Mouse (Mus musculus) MEL (cell line): ENCODE results near the gene Maml2. TPM values are rescaled to one million over a fixed set of nuclear protein-coding genes. Genes with fewer than 3 reads are reported as not detected.

Experiments
- DNase-seq: peaks from one replicate; pipeline ENCODE4 v3.0.0; 2011; ENCODE audit warnings: low read depth, low spot score
- H3K27ac ChIP-seq: 2 replicates; pipeline ENCODE4 v1.5.1; 2012; ENCODE audit warnings: low read depth, mild to moderate bottlenecking, control low read depth, low read length, moderate library complexity; ENCODE audit not compliant: control insufficient read depth
- H3K27me3 ChIP-seq, 2 experiments: fragments of 150-350 bp in 1 of 2; sonication (generic) in 1 of 2; 2 replicates each; pipeline ENCODE4 v1.6.1; 2012; ENCODE audit warnings: low read length in 2 of 2, mild to moderate bottlenecking in 2 of 2, improper control_type of control experiment in 1 of 2, moderate library complexity in 1 of 2; ENCODE audit not compliant: insufficient read depth in 2 of 2, control insufficient read depth in 1 of 2
- H3K36me3 ChIP-seq, 2 experiments: 2 replicates each; pipeline ENCODE4 v1.6.1; 2012 to 2014; ENCODE audit warnings: low read length in 2 of 2, improper control_type of control experiment in 1 of 2, inconsistent platforms in 1 of 2, mild to moderate bottlenecking in 1 of 2; ENCODE audit not compliant: insufficient read depth in 2 of 2, control insufficient read depth in 1 of 2
- H3K4me1 ChIP-seq, 2 experiments: fragments of 150-350 bp in 1 of 2; sonication (generic) in 1 of 2; 2 replicates each; pipeline ENCODE4 v1.6.1; 2012; ENCODE audit warnings: low read length in 2 of 2, improper control_type of control experiment in 1 of 2, mild to moderate bottlenecking in 1 of 2; ENCODE audit not compliant: insufficient read depth in 2 of 2, control insufficient read depth in 1 of 2
- H3K4me3 ChIP-seq, 2 experiments: fragments of 150-350 bp in 1 of 2; sonication (generic) in 1 of 2; 2 replicates each; pipeline ENCODE4 v1.5.1; 2012; ENCODE audit warnings: low read depth in 2 of 2, low read length in 2 of 2, mild to moderate bottlenecking in 2 of 2, moderate library complexity in 2 of 2, control low read depth in 1 of 2, improper control_type of control experiment in 1 of 2; ENCODE audit not compliant: control insufficient read depth in 1 of 2, insufficient read depth in 1 of 2
- H3K79me2 ChIP-seq: 2 replicates; pipeline ENCODE4 v1.6.1; 2012; ENCODE audit warnings: mild to moderate bottlenecking, low read length, moderate library complexity; ENCODE audit not compliant: control insufficient read depth, poor library complexity, insufficient read depth
- H3K9ac ChIP-seq: 2 replicates; pipeline ENCODE4 v1.6.1; 2012; ENCODE audit warnings: low read depth, mild to moderate bottlenecking, control low read depth, low read length, moderate library complexity; ENCODE audit not compliant: control insufficient read depth, poor library complexity, severe bottlenecking
- H3K9me3 ChIP-seq: fragments of 150-350 bp; sonication (generic); replicated peaks from 2 replicates; pipeline ENCODE4 v1.6.1; 2012; ENCODE audit warnings: mild to moderate bottlenecking, low read length, improper control_type of control experiment, moderate library complexity; ENCODE audit not compliant: insufficient read depth
- BHLHE40 ChIP-seq: IDR thresholded peaks from 2 replicates; pipeline ENCODE4 v1.6.1; 2012; ENCODE audit warnings: low read depth, mild to moderate bottlenecking, inconsistent platforms, low read length, improper control_type of control experiment, borderline replicate concordance
- CHD2 ChIP-seq: IDR thresholded peaks from 2 replicates; pipeline ENCODE4 v1.6.1; 2011; ENCODE audit warnings: low read length, improper control_type of control experiment
- E2F4 ChIP-seq: IDR thresholded peaks from 2 replicates; pipeline ENCODE4 v1.6.1; 2011; ENCODE audit warnings: low read depth, low read length, improper control_type of control experiment, borderline replicate concordance
- ELF1 ChIP-seq: IDR thresholded peaks from 2 replicates; pipeline ENCODE4 v1.6.1; 2014; ENCODE audit warnings: low read depth, mild to moderate bottlenecking, inconsistent platforms, low read length, improper control_type of control experiment, moderate library complexity
- EP300 ChIP-seq, 2 experiments: IDR thresholded peaks; 2 replicates each; pipeline ENCODE4 v1.6.1; 2011; ENCODE audit warnings: improper control_type of control experiment in 2 of 2, low read length in 2 of 2, low read depth in 1 of 2, mild to moderate bottlenecking in 1 of 2
- ETS1 ChIP-seq: IDR thresholded peaks from 2 replicates; pipeline ENCODE4 v1.6.1; 2012; ENCODE audit warnings: low read depth, mild to moderate bottlenecking, inconsistent platforms, low read length, improper control_type of control experiment, moderate library complexity
- GABPA ChIP-seq: IDR thresholded peaks from 2 replicates; pipeline ENCODE4 v1.6.1; 2012; ENCODE audit warnings: low read depth, mild to moderate bottlenecking, inconsistent platforms, low read length, improper control_type of control experiment, moderate library complexity
- GATA1 ChIP-seq: IDR thresholded peaks from 2 replicates; pipeline ENCODE4 v1.6.1; 2011; ENCODE audit warnings: low read depth, low read length, improper control_type of control experiment
- HCFC1 ChIP-seq: IDR thresholded peaks from 2 replicates; pipeline ENCODE4 v1.6.1; 2012; ENCODE audit warnings: low read depth, mild to moderate bottlenecking, inconsistent platforms, low read length, improper control_type of control experiment, moderate library complexity
- JUND ChIP-seq: IDR thresholded peaks from 2 replicates; pipeline ENCODE4 v1.6.1; 2011; ENCODE audit warnings: low read depth, mild to moderate bottlenecking, improper control_type of control experiment, low read length
- MAFK ChIP-seq: IDR thresholded peaks from 2 replicates; pipeline ENCODE4 v1.6.1; 2011; ENCODE audit warnings: low read depth, mild to moderate bottlenecking, low read length, improper control_type of control experiment, borderline replicate concordance
- MAX ChIP-seq: IDR thresholded peaks from 2 replicates; pipeline ENCODE4 v1.6.1; 2011; ENCODE audit warnings: low read length, improper control_type of control experiment
- MAZ ChIP-seq: IDR thresholded peaks from 2 replicates; pipeline ENCODE4 v1.6.1; 2012; ENCODE audit warnings: low read depth, mild to moderate bottlenecking, inconsistent platforms, low read length, improper control_type of control experiment
- MEF2A ChIP-seq: IDR thresholded peaks from 2 replicates; pipeline ENCODE4 v1.6.1; 2014; ENCODE audit warnings: low read depth, mild to moderate bottlenecking, inconsistent platforms, low read length, improper control_type of control experiment; ENCODE audit not compliant: poor library complexity, insufficient replicate concordance, severe bottlenecking; ENCODE audit errors: extremely low read depth
- MXI1 ChIP-seq: IDR thresholded peaks from 2 replicates; pipeline ENCODE4 v1.6.1; 2011; ENCODE audit warnings: mild to moderate bottlenecking, low read depth, low read length, improper control_type of control experiment
- MYB ChIP-seq: IDR thresholded peaks from 2 replicates; pipeline ENCODE4 v1.6.1; 2011; ENCODE audit warnings: mild to moderate bottlenecking, low read depth, low read length, improper control_type of control experiment
- MYC ChIP-seq: IDR thresholded peaks from 2 replicates; pipeline ENCODE4 v1.6.1; 2011; ENCODE audit warnings: low read depth, mild to moderate bottlenecking, low read length, improper control_type of control experiment, moderate library complexity
- NELFE ChIP-seq: IDR thresholded peaks from 2 replicates; pipeline ENCODE4 v1.6.1; 2011; ENCODE audit warnings: low read depth, low read length, improper control_type of control experiment
- NRF1 ChIP-seq: IDR thresholded peaks from 2 replicates; pipeline ENCODE4 v1.6.1; 2014; ENCODE audit warnings: low read depth, mild to moderate bottlenecking, inconsistent platforms, low read length, improper control_type of control experiment, moderate library complexity; ENCODE audit not compliant: poor library complexity, insufficient read depth, severe bottlenecking
- POLR2A ChIP-seq, 2 experiments: IDR thresholded peaks; 2 replicates each; pipeline ENCODE4 v1.6.1; 2011 to 2012; ENCODE audit warnings: low read length in 2 of 2, mild to moderate bottlenecking in 2 of 2, control low read depth in 1 of 2, improper control_type of control experiment in 1 of 2, low read depth in 1 of 2, moderate library complexity in 1 of 2; ENCODE audit not compliant: control insufficient read depth in 1 of 2, insufficient read depth in 1 of 2, poor library complexity in 1 of 2
- POLR2AphosphoS2 ChIP-seq: IDR thresholded peaks from 2 replicates; pipeline ENCODE4 v1.6.1; 2011; ENCODE audit warnings: low read length, improper control_type of control experiment
- POLR2AphosphoS5 ChIP-seq: IDR thresholded peaks from 2 replicates; pipeline ENCODE4 v1.6.1; 2012; ENCODE audit warnings: low read depth, borderline replicate concordance, mild to moderate bottlenecking, inconsistent platforms, low read length, moderate library complexity, mixed read lengths
- RCOR1 ChIP-seq: IDR thresholded peaks from 2 replicates; pipeline ENCODE4 v1.6.1; 2012; ENCODE audit warnings: low read depth, mild to moderate bottlenecking, inconsistent platforms, low read length, improper control_type of control experiment
- SIN3A ChIP-seq: IDR thresholded peaks from 2 replicates; pipeline ENCODE4 v1.6.1; 2012; ENCODE audit warnings: low read length, improper control_type of control experiment, inconsistent platforms
- TAL1 ChIP-seq: IDR thresholded peaks from 2 replicates; pipeline ENCODE4 v1.6.1; 2012; ENCODE audit warnings: mild to moderate bottlenecking, inconsistent platforms, low read length, moderate library complexity, mixed read lengths
- TBP ChIP-seq: IDR thresholded peaks from 2 replicates; pipeline ENCODE4 v1.8.0; 2011; ENCODE audit warnings: low read depth, low read length, improper control_type of control experiment
- TCF12 ChIP-seq: IDR thresholded peaks from 2 replicates; pipeline ENCODE4 v1.6.1; 2014; ENCODE audit warnings: low read depth, mild to moderate bottlenecking, inconsistent platforms, low read length, improper control_type of control experiment, moderate library complexity
- UBTF ChIP-seq: IDR thresholded peaks from 2 replicates; pipeline ENCODE4 v1.6.1; 2012; ENCODE audit warnings: low read depth, mild to moderate bottlenecking, inconsistent platforms, low read length, improper control_type of control experiment, moderate library complexity, borderline replicate concordance; ENCODE audit not compliant: insufficient read depth
- USF2 ChIP-seq, 2 experiments: IDR thresholded peaks; 2 replicates each; pipeline ENCODE4 v1.6.1; 2011 to 2012; ENCODE audit warnings: improper control_type of control experiment in 2 of 2, low read length in 2 of 2, borderline replicate concordance in 1 of 2, inconsistent platforms in 1 of 2, low read depth in 1 of 2, mild to moderate bottlenecking in 1 of 2; ENCODE audit not compliant: insufficient read depth in 1 of 2
- ZC3H11A ChIP-seq: IDR thresholded peaks from 2 replicates; pipeline ENCODE4 v1.6.1; 2012; ENCODE audit warnings: low read depth, mild to moderate bottlenecking, inconsistent platforms, low read length, improper control_type of control experiment
- ZKSCAN1 ChIP-seq: IDR thresholded peaks from 2 replicates; pipeline ENCODE4 v1.6.1; 2012; ENCODE audit warnings: low read depth, mild to moderate bottlenecking, inconsistent platforms, low read length, improper control_type of control experiment, moderate library complexity
- ZNF384 ChIP-seq: IDR thresholded peaks from 2 replicates; pipeline ENCODE4 v1.6.1; 2012; ENCODE audit warnings: low read depth, mild to moderate bottlenecking, inconsistent platforms, low read length, improper control_type of control experiment
- polyA plus RNA-seq, 2 experiments: library from polyadenylated mRNA; stranded (reverse) in 1 of 2; unstranded in 1 of 2; fragments of >175 nt in 1 of 2; fragments of >200 nt in 1 of 2; gene quantifications; 2 replicates each; pipeline versions ENCODE4 v1.2.1 to v1.2.4; 2012; ENCODE audit warnings: low replicate concordance in 2 of 2, low read depth in 1 of 2; ENCODE audit not compliant: insufficient read length in 2 of 2, insufficient read depth in 1 of 2, missing spikeins in 1 of 2
- total RNA-seq: library from RNA; depleted of rRNA; stranded (reverse); fragments of 300-350 nt; gene quantifications from 2 replicates; pipeline ENCODE4 v1.2.3, GENCODE M21; 2012

The Maml2 gene
- total and polyA plus RNA-seq, 3 experiments: 0.08 to 0.47 TPM; not detected in 1

DNA sequence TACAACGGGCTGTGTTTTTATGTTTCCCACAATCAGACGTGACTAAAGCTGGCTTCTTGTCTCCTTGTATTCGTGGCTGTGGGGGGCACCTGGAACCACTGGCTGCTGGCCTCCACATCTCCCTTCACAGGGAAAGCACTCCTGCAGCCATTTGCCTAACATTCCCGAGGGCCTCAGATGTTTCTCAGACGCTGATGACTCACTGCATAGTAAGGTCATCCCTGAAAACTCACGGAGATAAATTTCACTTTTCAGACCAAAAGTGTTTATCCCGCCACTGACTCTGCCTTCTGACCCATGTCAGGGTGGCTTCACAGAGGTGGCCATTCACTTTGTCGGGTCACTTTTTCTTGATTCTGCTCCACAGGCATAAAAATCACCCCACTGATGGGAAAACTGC is 246.4 kb downstream of the Maml2 start:
- Histone ChIP-seq H3K27ac (no peak overlapping the region), H3K9ac (no peak overlapping the region), H3K9me3 (no peaks in the 10 kb centered on the region), H3K79me2 (no peaks in the 10 kb centered on the region), H3K4me1 (peaks cover 11 to 19% of the 10 kb centered on the region in 2 experiments), H3K4me3 (no peak overlapping the region), H3K36me3 (peaks cover 0 to 20% of the 10 kb centered on the region in 2 experiments; a peak in 2 of 4 replicates), H3K27me3 (peaks cover 0 to 1% of the 10 kb centered on the region in 2 experiments; a peak in 2 of 4 replicates)
- TF ChIP-seq BHLHE40 (no peak), MAZ (no peak), CHD2 (no peak), GATA1 (no peak), HCFC1 (no peak), MXI1 (no peak), ZC3H11A (no peak), ZKSCAN1 (no peak), UBTF (no peak), ELF1 (no peak), ETS1 (no peak)
- DNase-seq: no peak

DNA sequence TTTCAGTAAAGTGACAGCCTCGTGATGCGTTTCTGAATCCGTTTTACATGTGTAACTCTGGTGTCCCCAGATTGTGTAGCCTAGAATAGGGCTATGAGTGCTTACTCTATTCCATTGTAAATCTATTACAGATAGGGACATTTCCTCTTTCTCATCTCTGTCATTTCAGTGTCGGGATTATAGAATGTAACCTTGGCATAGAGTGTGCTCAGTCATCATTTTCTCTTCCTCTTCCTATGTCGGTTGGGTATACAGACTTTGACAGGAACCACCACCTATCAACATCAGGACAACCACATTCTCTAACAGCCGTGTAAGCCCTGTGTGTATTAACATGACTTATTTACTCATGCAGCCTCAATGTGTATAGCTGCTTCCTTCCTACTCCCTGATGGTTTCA is 248.0 kb downstream of the Maml2 start:
- Histone ChIP-seq H3K4me1 (peaks cover 2 to 5% of the 10 kb centered on the region in 2 experiments), H3K27ac (no peak overlapping the region), H3K9ac (no peak overlapping the region), H3K36me3 (peaks cover 0 to 11% of the 10 kb centered on the region in 2 experiments; a peak in 2 of 4 replicates), H3K79me2 (no peaks in the 10 kb centered on the region), H3K9me3 (no peaks in the 10 kb centered on the region), H3K27me3 (peaks cover 0 to 1% of the 10 kb centered on the region in 2 experiments; a peak in 2 of 4 replicates), H3K4me3 (no peak overlapping the region)
- DNase-seq: peak; percentile 76
- TF ChIP-seq TBP: no peak
- TF ChIP-seq BHLHE40: no peak
- no peak for TF ChIP-seq ZKSCAN1
- peak; percentile 49 to 63 for TF ChIP-seq EP300 (IDR thresholded peaks at IDR 0.05; ENCODE audit: low read depth in 1 of 2, low read length in 2 of 2)
- TF ChIP-seq TAL1: no peak
- no peak for TF ChIP-seq JUND
- no peak for TF ChIP-seq NELFE
- 0 out of 2 replicates have a peak, but pooled peaks have one; percentile 26 for TF ChIP-seq MYC
- TF ChIP-seq POLR2AphosphoS2: no peak
- TF ChIP-seq POLR2A (IDR thresholded peaks at IDR 0.05; ENCODE audit: control insufficient read depth in 1 of 2, insufficient read depth in 1 of 2, low read depth in 1 of 2, low read length in 2 of 2, poor library complexity in 1 of 2): no peak
- no peak for TF ChIP-seq GABPA
- no peak for TF ChIP-seq ZNF384
- TF ChIP-seq HCFC1: no peak
- peak; percentile 81; the same call in 1 of the 2 replicates for TF ChIP-seq MAFK
- peak; percentile 43; the same call in 1 of the 2 replicates for TF ChIP-seq MAX
- peak; percentile 68 for TF ChIP-seq RCOR1
- TF ChIP-seq TCF12: no peak
- TF ChIP-seq SIN3A: no peak
- TF ChIP-seq MEF2A: no peak
- TF ChIP-seq USF2 (IDR thresholded peaks at IDR 0.05; ENCODE audit: borderline replicate concordance in 1 of 2, insufficient read depth in 1 of 2, low read depth in 1 of 2, low read length in 2 of 2): no peak; a peak in 1 of 4 replicates
- no peak for TF ChIP-seq NRF1
- no peak for TF ChIP-seq MYB
- TF ChIP-seq ELF1: 0 out of 2 replicates have a peak, but pooled peaks have one; percentile 30
- TF ChIP-seq E2F4: no peak
- TF ChIP-seq POLR2AphosphoS5: no peak
